Mouse (Mus musculus): ENCODE measurements around the gene Alpi.

Alpi gene

GRCm38 (mm10) chr1:87101411-87101810 lies at the start of gene Alpi:
Gene Alpi, minus strand, starts transcription at chr1:87101606.
- no peak for DNase-seq (ENCODE audit: low read depth, low spot score)

- DNase-seq (ENCODE audit: low read depth, low spot score): no peak
These were observed 48.0 kb upstream of the Alpi start for GRCm38 (mm10) chr1:87149422-87149821.

GRCm38 (mm10) chr1:87143141-87143540 lies 41.7 kb upstream of the Alpi start:
- DNase-seq (ENCODE audit: low read depth, low spot score): no peak

DNA sequence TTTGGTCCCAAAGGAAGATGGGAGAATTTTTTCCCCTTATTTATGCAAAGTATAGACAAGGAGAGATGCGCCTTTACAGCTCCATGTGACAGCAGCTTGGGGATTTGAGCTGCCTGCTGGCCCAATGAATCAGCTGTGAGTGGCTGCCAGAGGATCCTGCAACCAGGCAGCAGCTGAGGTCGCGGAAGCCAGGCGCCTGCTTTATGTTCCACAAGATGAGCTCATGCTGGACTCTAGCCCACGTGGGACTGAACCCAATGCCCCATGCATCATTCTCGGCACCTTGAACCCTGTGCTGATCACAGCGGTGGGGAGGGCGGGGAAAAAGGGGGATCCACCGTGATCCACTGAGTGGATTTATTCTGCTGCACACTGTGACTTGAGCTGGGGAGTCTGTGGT lies 41.0 kb upstream of the Alpi start:
- DNase-seq (ENCODE audit: low read depth, low spot score): no peak

DNA sequence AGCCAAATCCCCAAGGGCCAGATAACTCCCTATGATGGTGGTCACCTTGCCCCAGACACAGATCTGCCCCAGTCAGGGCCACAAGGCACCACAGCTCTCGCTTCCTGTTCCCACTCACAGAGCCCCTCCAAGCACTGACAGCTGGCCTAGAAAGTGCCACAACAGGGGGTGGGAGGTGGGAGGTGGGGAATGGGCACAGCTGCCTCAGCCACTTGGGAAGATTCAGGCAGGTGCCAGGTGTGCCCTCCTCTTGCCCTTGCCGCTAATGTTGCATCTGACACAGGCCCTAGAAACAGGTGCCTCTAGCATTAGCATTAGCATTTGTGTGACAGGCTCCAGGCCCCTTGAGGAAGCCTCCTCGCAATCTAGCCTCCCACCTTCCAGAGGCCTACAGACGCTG lies 40.1 kb upstream of the Alpi start:
- no peak for DNase-seq (ENCODE audit: low read depth, low spot score)

DNA sequence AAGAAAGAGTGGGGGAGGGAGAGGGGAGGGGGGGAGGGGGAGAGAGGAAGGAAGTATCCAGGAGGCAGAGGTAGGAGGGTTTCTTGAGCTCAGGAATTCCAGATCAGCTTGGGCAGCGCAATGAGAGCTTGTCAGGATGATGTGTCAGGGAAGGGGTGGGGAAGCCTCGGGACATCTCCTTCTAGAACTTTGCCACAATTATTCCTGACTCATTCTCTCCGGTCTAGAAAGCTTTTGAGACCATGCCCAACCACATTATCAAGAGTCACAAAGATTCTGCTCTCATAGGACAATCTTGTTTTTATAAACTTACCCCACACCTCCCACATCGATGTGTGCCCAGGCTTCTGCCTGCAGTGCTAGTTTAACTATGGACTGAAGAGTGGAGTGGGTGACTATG lies 30.4 kb upstream of the Alpi start:
- no peak for DNase-seq (ENCODE audit: low read depth, low spot score)

DNA sequence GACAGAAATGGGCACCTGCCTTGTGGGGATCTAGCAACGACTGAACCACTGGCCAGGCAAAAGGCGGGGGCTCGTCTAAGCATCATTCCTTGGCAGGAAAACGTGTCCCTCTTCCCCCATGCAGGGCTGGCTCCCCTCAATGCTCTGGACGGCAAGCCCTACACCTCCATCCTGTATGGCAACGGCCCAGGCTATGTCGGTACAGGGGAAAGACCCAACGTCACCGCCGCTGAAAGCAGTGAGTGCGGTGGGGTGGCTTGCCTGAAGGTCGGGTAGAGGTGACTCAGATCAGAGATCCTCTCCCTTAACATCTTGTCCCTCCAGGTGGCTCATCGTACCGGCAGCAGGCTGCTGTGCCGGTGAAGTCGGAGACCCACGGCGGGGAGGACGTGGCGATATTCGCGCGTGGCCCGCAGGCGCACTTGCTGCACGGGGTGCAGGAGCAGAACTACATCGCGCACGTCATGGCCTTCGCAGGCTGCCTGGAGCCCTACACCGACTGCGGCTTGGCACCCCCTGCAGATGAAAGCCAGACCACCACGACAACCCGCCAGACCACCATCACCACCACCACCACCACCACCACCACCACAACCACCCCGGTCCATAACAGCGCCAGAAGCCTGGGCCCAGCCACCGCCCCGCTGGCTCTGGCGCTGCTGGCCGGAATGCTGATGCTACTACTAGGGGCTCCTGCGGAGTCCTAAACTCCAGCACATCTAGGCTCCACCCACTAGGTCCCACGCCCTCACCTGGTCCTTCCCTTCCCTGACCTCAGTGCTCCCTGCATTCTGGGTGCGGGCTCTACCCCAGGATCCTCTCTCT lies 26.0 kb upstream of the Alpi start:
- no peak for DNase-seq (ENCODE audit: low read depth, low spot score)

GRCm38 (mm10) chr1:87124673-87125072 lies 23.3 kb upstream of the Alpi start, which contains the start of gene Akp3:
Gene Akp3, plus strand, starts transcription at chr1:87124973.
- no peak for DNase-seq (ENCODE audit: low read depth, low spot score)

DNA sequence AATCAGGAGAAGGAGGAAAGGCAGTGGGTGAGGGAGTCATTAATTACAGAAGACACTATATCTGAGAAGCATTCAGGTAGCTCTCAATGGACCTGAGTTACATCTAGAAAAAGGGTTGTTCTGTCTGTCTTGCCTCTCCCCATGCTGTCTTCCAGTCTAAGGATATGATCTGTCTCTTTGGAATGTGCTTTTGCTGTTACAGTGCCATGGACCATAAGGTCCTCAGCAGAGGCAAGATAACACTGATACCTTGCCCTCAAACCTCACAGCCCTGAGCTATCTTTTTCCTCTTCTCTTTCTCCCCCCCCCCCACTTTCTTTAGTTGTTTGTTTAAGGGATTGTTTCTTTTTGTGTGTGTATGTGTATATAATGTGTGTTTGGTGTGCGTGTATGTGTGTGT lies 13.4 kb upstream of the Alpi start:
- no peak for DNase-seq (ENCODE audit: low read depth, low spot score)

DNA sequence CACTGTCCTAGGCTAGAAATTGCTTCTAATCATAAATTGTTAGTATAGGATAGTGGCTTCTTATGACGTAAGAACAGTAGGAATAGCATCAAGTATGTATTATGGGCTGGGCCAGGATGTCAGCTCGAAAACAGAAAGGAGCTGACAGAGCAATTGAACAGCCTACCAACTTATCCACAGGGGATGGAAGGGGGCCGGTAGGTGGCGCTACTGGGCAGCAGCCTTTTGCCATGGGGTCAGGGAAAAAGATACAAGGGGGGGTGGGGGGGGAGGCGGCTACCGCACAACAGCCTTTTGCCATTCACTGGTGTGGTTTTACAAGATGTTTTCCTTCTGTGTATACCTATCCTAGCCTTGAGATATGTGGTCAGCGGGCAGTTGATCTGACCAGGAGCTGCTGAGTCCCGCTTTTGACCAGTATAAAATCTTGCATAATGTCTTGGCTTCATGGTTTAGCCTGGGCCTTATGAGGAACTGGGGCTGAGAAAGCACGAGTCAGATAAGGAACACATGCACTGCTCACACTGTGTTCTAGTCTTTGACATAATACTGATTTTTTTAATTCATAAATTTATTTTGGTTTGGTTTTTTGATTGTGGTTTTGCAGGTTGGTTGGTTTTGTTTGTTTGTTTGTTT lies 10.4 kb upstream of the Alpi start:
- DNase-seq (ENCODE audit: low read depth, low spot score): no peak

DNA sequence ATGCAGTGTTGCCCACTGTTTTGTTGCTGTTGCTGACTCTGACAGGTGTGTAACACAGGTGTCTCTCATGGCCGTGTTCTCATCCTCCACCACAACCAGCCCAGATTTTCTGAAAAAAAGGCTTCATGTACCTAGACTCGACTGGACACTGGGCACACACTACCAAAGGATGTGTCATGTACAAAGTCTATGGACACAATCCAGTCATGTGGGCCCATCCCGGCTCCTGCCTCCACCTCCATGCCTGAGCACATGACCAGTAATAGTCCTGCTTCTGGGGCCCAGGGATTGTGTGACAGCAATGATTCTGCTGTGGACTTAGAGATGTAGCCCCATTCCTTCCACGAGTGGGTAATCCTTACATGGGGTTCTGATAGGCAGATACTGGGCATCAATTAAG lies 7.2 kb upstream of the Alpi start:
- no peak for DNase-seq (ENCODE audit: low read depth, low spot score)

GRCm38 (mm10) chr1:87106536-87106935 lies 5.1 kb upstream of the Alpi start:
- no peak for DNase-seq (ENCODE audit: low read depth, low spot score)

GRCm38 (mm10) chr1:87103936-87104335 lies 2.5 kb upstream of the Alpi start:
- DNase-seq (ENCODE audit: low read depth, low spot score): no peak

DNA sequence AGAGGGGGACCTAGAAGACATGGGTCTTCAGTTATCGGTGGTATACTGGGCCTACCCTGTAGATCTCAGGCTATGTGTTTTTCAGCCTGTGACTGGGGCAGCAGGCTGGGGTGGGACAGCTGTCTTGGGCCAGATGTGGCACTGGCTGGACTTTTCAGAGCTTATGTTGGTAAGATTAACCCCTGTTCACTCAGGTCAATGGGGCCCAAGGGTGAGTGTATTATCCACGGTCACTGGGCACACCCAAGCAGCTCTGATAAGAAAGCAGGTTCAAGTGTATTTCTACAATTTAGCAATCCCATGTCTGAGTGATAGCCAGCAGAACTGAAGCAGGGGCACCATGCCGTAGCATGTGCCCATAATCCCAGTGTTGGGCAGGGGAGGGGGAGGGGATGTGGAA lies 708 bp upstream of the Alpi start:
- DNase-seq (ENCODE audit: low read depth, low spot score): no peak

DNA sequence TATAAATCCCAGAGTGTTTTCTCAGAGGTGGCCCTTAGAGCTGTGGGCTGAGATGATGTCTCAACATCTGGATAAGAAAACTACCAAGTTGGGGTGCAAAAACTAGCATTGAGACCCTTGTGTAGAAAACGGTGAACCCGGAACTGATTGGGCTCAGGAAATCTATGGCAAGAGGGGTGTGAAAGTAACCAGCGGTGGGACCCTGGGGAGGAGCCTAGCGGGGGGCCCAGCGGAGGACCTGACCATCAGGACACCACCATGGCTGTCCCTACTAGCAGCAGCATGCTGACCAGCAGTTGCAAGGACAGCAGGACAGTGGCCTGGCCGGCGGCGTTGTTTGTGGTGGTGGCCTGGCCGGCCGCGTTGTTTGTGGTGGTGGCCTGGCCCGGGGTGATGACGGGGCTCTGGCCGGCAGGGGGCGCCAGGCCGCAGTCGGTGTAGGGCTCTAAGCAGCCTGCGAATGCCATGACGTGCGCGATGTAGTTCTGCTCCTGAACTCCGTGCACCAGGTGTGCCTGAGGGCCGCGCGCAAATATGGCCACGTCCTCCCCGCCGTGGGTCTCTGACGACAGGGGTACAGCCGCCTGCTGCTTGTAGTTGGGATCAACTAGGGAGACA lies 2.9 kb downstream of the Alpi start:
- DNase-seq (ENCODE audit: low read depth, low spot score): no peak

DNA sequence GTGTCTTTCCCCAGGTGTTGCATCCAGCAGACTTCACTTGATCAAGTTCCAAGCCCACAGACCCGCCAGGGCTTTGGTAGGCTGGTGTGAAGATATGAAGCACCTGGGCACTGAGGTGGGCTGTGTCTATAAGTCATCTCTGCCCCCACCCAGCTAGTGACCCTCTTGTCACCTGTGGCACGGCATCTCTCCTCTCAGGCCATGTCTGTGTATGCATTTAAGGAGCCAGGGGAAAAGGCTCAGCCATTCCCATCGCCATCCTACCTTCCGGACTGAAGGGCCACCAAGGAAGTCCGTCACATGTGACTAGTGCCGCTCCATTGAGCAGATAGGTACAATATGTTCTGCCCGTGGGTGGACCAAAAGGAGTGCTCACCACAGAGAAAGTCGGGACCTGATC lies 5.8 kb downstream of the Alpi start:
- DNase-seq (ENCODE audit: low read depth, low spot score): no peak

- DNase-seq (ENCODE audit: low read depth, low spot score): no peak
These were observed 11.6 kb downstream of the Alpi start, which contains the start of gene Alppl2 for GRCm38 (mm10) chr1:87089828-87090227. Gene Alppl2, minus strand, starts transcription at chr1:87089928.

- no peak for DNase-seq (ENCODE audit: low read depth, low spot score)
These were observed 12.2 kb downstream of the Alpi start for GRCm38 (mm10) chr1:87089251-87089650.

GRCm38 (mm10) chr1:87086964-87087363 lies 14.4 kb downstream of the Alpi start:
- DNase-seq (ENCODE audit: low read depth, low spot score): no peak

DNA sequence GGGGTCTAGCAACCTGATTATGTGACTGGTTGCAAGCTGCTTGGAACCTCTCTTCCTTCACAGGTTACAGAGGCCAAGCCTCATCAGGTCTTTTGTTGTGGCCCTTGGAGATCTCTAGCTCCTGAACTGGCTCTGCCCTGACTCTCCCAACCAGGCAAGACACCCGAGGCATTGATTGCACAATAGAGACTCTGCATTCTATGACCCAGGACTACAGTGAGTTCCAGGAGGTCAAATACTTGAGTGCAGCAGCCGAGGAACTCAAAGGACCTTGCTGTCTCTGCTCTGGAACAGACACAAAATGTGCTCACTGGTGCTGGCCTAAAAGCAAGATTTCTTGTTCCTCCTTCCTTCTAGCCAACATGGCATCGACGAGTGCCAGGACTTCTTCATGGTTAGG lies 15.2 kb downstream of the Alpi start:
- no peak for DNase-seq (ENCODE audit: low read depth, low spot score)

- DNase-seq (ENCODE audit: low read depth, low spot score): no peak
These were observed 27.6 kb downstream of the Alpi start for GRCm38 (mm10) chr1:87073776-87074175.

- no peak for DNase-seq (ENCODE audit: low read depth, low spot score)
These were observed 30.7 kb downstream of the Alpi start for GRCm38 (mm10) chr1:87070720-87071119.

DNA sequence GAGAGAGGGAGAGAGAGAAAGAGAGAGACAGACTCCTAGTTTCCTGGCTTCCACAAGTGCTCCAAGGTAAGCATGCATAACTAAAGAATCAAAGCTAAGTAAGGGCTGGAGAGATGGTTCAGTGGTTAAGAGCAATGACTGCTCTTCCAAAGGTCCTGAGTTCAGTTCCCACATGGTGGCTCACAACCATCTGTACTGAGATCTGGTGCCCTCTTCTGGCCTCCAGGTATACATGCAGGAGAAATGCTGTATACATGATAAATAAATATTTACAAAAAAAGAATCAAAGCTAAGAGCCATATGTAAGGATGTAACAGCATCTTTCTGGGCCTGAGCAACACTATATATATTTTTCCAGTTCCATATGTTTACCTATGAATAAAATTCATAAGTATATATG lies 40.5 kb downstream of the Alpi start:
- DNase-seq (ENCODE audit: low read depth, low spot score): no peak

Measured in c-Kit-negative CD71-positive TER-119-positive erythroid progenitor cells, embryonic 14.5 days (primary cell).